Mouse (Mus musculus): ENCODE data around the gene Magi2.

DNA sequence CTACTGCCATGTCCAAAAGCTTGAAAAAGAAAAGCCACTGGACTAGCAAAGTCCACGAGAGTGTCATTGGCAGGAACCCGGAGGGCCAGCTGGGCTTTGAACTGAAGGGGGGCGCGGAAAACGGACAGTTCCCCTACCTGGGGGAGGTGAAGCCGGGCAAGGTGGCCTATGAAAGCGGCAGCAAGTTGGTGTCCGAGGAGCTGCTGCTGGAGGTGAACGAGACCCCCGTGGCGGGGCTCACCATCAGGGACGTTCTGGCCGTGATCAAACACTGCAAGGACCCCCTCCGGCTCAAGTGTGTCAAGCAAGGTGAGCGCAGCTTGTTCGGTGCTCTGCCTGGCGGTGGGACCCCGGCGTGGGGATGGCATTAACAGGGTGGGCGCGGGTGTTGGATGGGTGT, 445 bp downstream of the Magi2 start:
- TF ChIP-seq POLR2A (IDR thresholded peaks at IDR 0.05; ENCODE audit: insufficient read length, low read depth) (no peak), MYOD1 (IDR thresholded peaks at IDR 0.05; ENCODE audit: control insufficient read depth in 1 of 3, insufficient read length in 2 of 3, low read depth in 2 of 3) (no peak), REST (IDR thresholded peaks at IDR 0.05; ENCODE audit: insufficient read depth, insufficient read length) (no peak), MAX (IDR thresholded peaks at IDR 0.05; ENCODE audit: low read depth) (no peak), TCF12 (IDR thresholded peaks at IDR 0.05; ENCODE audit: insufficient read depth, poor library complexity, severe bottlenecking) (no peak), CEBPB (IDR thresholded peaks at IDR 0.05; ENCODE audit: insufficient read depth, poor library complexity, severe bottlenecking) (no peak), USF1 (IDR thresholded peaks at IDR 0.05; ENCODE audit: low read depth) (no peak), E2F4 (IDR thresholded peaks at IDR 0.05; ENCODE audit: insufficient read depth) (no peak), POLR2AphosphoS2 (IDR thresholded peaks at IDR 0.05; ENCODE audit: insufficient read length, low read depth) (no peak), MYOG (IDR thresholded peaks at IDR 0.05; ENCODE audit: control insufficient read depth in 1 of 3, insufficient read depth in 1 of 3, insufficient read length in 2 of 3, low read depth in 2 of 3) (no peak), SRF (IDR thresholded peaks at IDR 0.05; ENCODE audit: control insufficient read depth, insufficient read length, low read depth) (no peak)

Measured in myocyte (in vitro differentiated cells).